Mouse (Mus musculus): ENCODE measurements around the gene Klf12. TPM values are rescaled to one million over a fixed set of nuclear protein-coding genes. Genes with fewer than 3 reads are reported as not detected.

Gene Klf12
- total and polyA plus RNA-seq, 3 experiments = 3.3 to 9.7 (median 8.6) TPM

- H3K9me3 ChIP-seq (replicated peaks; ENCODE audit: low read length) = no peaks in the 10 kb centered on the region
- H3K9ac ChIP-seq (ENCODE audit: insufficient read depth, low read depth) = no peak overlapping the region
- in situ Hi-C loops (cut with MboI; ENCODE audit: low pct_ligation_motif_present, low pct_unique_long_range_greater_than_20kb, low sequenced_read_pairs) (no loop called here), dilution Hi-C loops (cut with MboI; ENCODE audit: extremely low pct_ligation_motif_present, extremely low pct_unique_long_range_greater_than_20kb, low sequenced_read_pairs) (no loop called here)
- no peaks in the 10 kb centered on the region for H3K36me3 ChIP-seq (replicated peaks in 1 of 2; ENCODE audit: control insufficient read depth in 1 of 2, insufficient read depth in 1 of 2, low read length in 1 of 2)
- H3K4me1 ChIP-seq (ENCODE audit: control insufficient read depth in 1 of 2, insufficient read depth in 2 of 2) = peaks cover 0 to 13% of the 10 kb centered on the region in 2 experiments; a peak in 2 of 4 replicates
- no peaks in the 10 kb centered on the region for H3K79me2 ChIP-seq (replicated peaks; ENCODE audit: control insufficient read depth, extremely low read depth, insufficient read depth, poor library complexity, severe bottlenecking)
- no peaks in the 10 kb centered on the region for H3K27me3 ChIP-seq (replicated peaks)
- H3K27ac ChIP-seq (ENCODE audit: insufficient read depth, low read depth) = no peak overlapping the region
- TF ChIP-seq PAX5 (IDR thresholded peaks at IDR 0.05; ENCODE audit: low read length) (no peak), USF1 (IDR thresholded peaks at IDR 0.05; ENCODE audit: low read depth, low read length) (no peak), CHD1 (IDR thresholded peaks at IDR 0.05; ENCODE audit: low read depth, low read length) (no peak)
- no peak overlapping the region for H3K4me2 ChIP-seq (ENCODE audit: insufficient read depth, low read depth, poor library complexity, severe bottlenecking)
- no peak overlapping the region for H3K4me3 ChIP-seq (replicated peaks in 1 of 3; ENCODE audit: low read depth in 2 of 3, low read length in 2 of 3, poor library complexity in 1 of 3)
- no peak for DNase-seq (ENCODE audit: extremely low read depth)
Observed at GRCm38 (mm10) chr14:99847502-99847901, 437.0 kb downstream of the Klf12 start.

- no peak for TF ChIP-seq SMC3 (IDR thresholded peaks at IDR 0.05; ENCODE audit: low read depth, low read length)
- TF ChIP-seq ZNF384 (IDR thresholded peaks at IDR 0.05; ENCODE audit: low read depth, low read length) = no peak
- no peak for TF ChIP-seq MEF2A (IDR thresholded peaks at IDR 0.05; ENCODE audit: borderline replicate concordance, low read depth, low read length)
- no peak for TF ChIP-seq ELF1 (IDR thresholded peaks at IDR 0.05; ENCODE audit: low read depth, low read length)
- TF ChIP-seq NELFE (IDR thresholded peaks at IDR 0.05; ENCODE audit: low read depth, low read length) = no peak
- TF ChIP-seq MAX (IDR thresholded peaks at IDR 0.05; ENCODE audit: low read length) = no peak
- no peak for TF ChIP-seq ZMIZ1 (IDR thresholded peaks at IDR 0.05; ENCODE audit: low read depth, low read length)
- TF ChIP-seq BHLHE40 (IDR thresholded peaks at IDR 0.05; ENCODE audit: low read depth, low read length) = no peak
- TF ChIP-seq JUN (IDR thresholded peaks at IDR 0.05; ENCODE audit: insufficient read depth, low read depth, low read length) = no peak
- no peak for TF ChIP-seq GABPA (IDR thresholded peaks at IDR 0.05; ENCODE audit: insufficient replicate concordance, low read depth, low read length)
- TF ChIP-seq RAD21 (IDR thresholded peaks at IDR 0.05; ENCODE audit: low read depth, low read length) = no peak
- TF ChIP-seq PAX5 (IDR thresholded peaks at IDR 0.05; ENCODE audit: low read length) = no peak
- no peak for TF ChIP-seq POLR2AphosphoS2 (IDR thresholded peaks at IDR 0.05; ENCODE audit: low read depth, low read length)
- TF ChIP-seq TCF12 (IDR thresholded peaks at IDR 0.05; ENCODE audit: low read depth, low read length) = no peak
- TF ChIP-seq CHD1 (IDR thresholded peaks at IDR 0.05; ENCODE audit: low read depth, low read length) = no peak
- TF ChIP-seq UBTF (IDR thresholded peaks at IDR 0.05; ENCODE audit: low read depth, low read length) = no peak
- no peak for TF ChIP-seq ETS1 (conservative IDR thresholded peaks at IDR 0.05; ENCODE audit: low read depth, low read length)
- no peak for TF ChIP-seq EP300 (IDR thresholded peaks at IDR 0.05; ENCODE audit: low read length)
- no peak for DNase-seq (ENCODE audit: extremely low read depth)
- H3K79me2 ChIP-seq (replicated peaks; ENCODE audit: control insufficient read depth, extremely low read depth, insufficient read depth, poor library complexity, severe bottlenecking) = no peaks in the 10 kb centered on the region
- H3K4me3 ChIP-seq (replicated peaks in 1 of 3; ENCODE audit: low read depth in 2 of 3, low read length in 2 of 3, poor library complexity in 1 of 3) = no peak overlapping the region
- H3K27ac ChIP-seq (ENCODE audit: insufficient read depth, low read depth) = no peak overlapping the region
- H3K9me3 ChIP-seq (replicated peaks; ENCODE audit: low read length) = no peaks in the 10 kb centered on the region
- H3K4me2 ChIP-seq (ENCODE audit: insufficient read depth, low read depth, poor library complexity, severe bottlenecking) = no peak overlapping the region
- no peaks in the 10 kb centered on the region for H3K27me3 ChIP-seq (replicated peaks)
- H3K4me1 ChIP-seq (ENCODE audit: control insufficient read depth in 1 of 2, insufficient read depth in 2 of 2) = no peaks in the 10 kb centered on the region
- no peaks in the 10 kb centered on the region for H3K36me3 ChIP-seq (replicated peaks in 1 of 2; ENCODE audit: control insufficient read depth in 1 of 2, insufficient read depth in 1 of 2, low read length in 1 of 2)
- dilution Hi-C loops (cut with MboI; ENCODE audit: extremely low pct_ligation_motif_present, extremely low pct_unique_long_range_greater_than_20kb, low sequenced_read_pairs) = no loop called here
- in situ Hi-C loops (cut with MboI; ENCODE audit: low pct_ligation_motif_present, low pct_unique_long_range_greater_than_20kb, low sequenced_read_pairs) = no loop called here
- H3K9ac ChIP-seq (ENCODE audit: insufficient read depth, low read depth) = no peak overlapping the region
Observed at GRCm38 (mm10) chr14:99826713-99827112, 457.8 kb downstream of the Klf12 start.

Measured in CH12.LX (cell line).